Mouse (Mus musculus): ENCODE data around the gene Pif1. TPM values are rescaled to one million over a fixed set of nuclear protein-coding genes. Genes with fewer than 3 reads are reported as not detected.

Pif1 gene
- polyA plus RNA-seq, 1 experiment from 2014 or later: 3.5 TPM

GRCm38 (mm10) chr9:65556349-65556748 is 30.6 kb upstream of the Pif1 start:
- H3K36me3 ChIP-seq (ENCODE audit: insufficient read depth, low read length): peaks cover 12% of the 10 kb centered on the region; the same call in 1 of the 2 replicates
- peaks cover 1% of the 10 kb centered on the region for H3K4me1 ChIP-seq (replicated peaks; ENCODE audit: insufficient read depth, low read length)
- no peak overlapping the region for H3K27ac ChIP-seq
- H3K27me3 ChIP-seq (ENCODE audit: insufficient read depth, low read length): no peaks in the 10 kb centered on the region
- H3K4me2 ChIP-seq (ENCODE audit: low read length): no peak overlapping the region
- DNase-seq (ENCODE audit: low spot score) (no peak), ATAC-seq (replicated peaks; ENCODE audit: low FRiP score, low read depth) (no peak)
- 96% methylated on average over 8 of the region's 8 CpGs for WGBS
- TF ChIP-seq CTCF (IDR thresholded peaks at IDR 0.05; ENCODE audit: low read depth): no peak
- H3K9me3 ChIP-seq (replicated peaks; ENCODE audit: low read length): no peaks in the 10 kb centered on the region
- H3K4me3 ChIP-seq (replicated peaks; ENCODE audit: low read depth, low read length): no peak overlapping the region
- H3K9ac ChIP-seq (ENCODE audit: low read depth, low read length): no peak overlapping the region

- 98% methylated on average over 5 of the region's 5 CpGs for WGBS
- H3K4me1 ChIP-seq (replicated peaks; ENCODE audit: insufficient read depth, low read length): peaks cover under 1% of the 10 kb centered on the region; the same call in 1 of the 2 replicates
Observed at GRCm38 (mm10) chr9:65556979-65557378, 30.0 kb upstream of the Pif1 start.

GRCm38 (mm10) chr9:65558806-65559205 is 28.2 kb upstream of the Pif1 start:
- no peaks in the 10 kb centered on the region for H3K27me3 ChIP-seq (ENCODE audit: insufficient read depth, low read length)
- no peak overlapping the region for H3K4me2 ChIP-seq (ENCODE audit: low read length)
- H3K36me3 ChIP-seq (ENCODE audit: insufficient read depth, low read length): peaks cover 12% of the 10 kb centered on the region; the same call in 1 of the 2 replicates
- H3K4me1 ChIP-seq (replicated peaks; ENCODE audit: insufficient read depth, low read length): peaks cover 3% of the 10 kb centered on the region; the same call in 1 of the 2 replicates
- 85% methylated on average over 6 of the region's 6 CpGs for WGBS
- ATAC-seq (replicated peaks; ENCODE audit: low FRiP score, low read depth) (no peak), DNase-seq (ENCODE audit: low spot score) (no peak)
- TF ChIP-seq CTCF (IDR thresholded peaks at IDR 0.05; ENCODE audit: low read depth): no peak
- H3K9me3 ChIP-seq (replicated peaks; ENCODE audit: low read length): no peaks in the 10 kb centered on the region
- no peak overlapping the region for H3K27ac ChIP-seq
- no peak overlapping the region for H3K9ac ChIP-seq (ENCODE audit: low read depth, low read length)
- no peak overlapping the region for H3K4me3 ChIP-seq (replicated peaks; ENCODE audit: low read depth, low read length)

More at GRCm38 (mm10) chr9:65556979-65557378, 30.0 kb upstream of the Pif1 start:
- no peak overlapping the region for H3K4me3 ChIP-seq (replicated peaks; ENCODE audit: low read depth, low read length)
- H3K4me2 ChIP-seq (ENCODE audit: low read length): no peak overlapping the region
- ATAC-seq (replicated peaks; ENCODE audit: low FRiP score, low read depth) (no peak), DNase-seq (ENCODE audit: low spot score) (no peak)
- H3K27ac ChIP-seq: no peak overlapping the region
- peaks cover 12% of the 10 kb centered on the region; the same call in 1 of the 2 replicates for H3K36me3 ChIP-seq (ENCODE audit: insufficient read depth, low read length)
- H3K9me3 ChIP-seq (replicated peaks; ENCODE audit: low read length): no peaks in the 10 kb centered on the region
- TF ChIP-seq CTCF (IDR thresholded peaks at IDR 0.05; ENCODE audit: low read depth): no peak
- no peak overlapping the region for H3K9ac ChIP-seq (ENCODE audit: low read depth, low read length)
- no peaks in the 10 kb centered on the region for H3K27me3 ChIP-seq (ENCODE audit: insufficient read depth, low read length)

DNA sequence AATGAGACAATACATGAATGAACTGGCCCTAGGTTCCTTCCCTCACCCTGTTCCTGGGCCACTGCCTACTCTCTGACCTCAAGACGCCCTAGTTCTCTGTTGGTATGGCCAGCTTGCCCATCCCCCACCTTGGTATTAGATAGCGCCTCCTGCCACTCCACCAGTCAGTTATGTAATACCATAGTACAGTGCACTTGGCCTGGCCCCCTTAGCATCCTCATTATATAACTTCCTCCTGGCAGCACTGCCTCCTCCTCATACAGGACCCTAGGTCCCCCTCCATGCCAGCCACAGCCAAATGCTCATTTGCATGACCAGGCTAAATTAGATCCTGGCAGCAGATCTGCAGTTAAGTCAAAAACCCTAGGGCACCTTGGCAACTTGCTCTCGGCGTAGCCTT is 25.9 kb upstream of the Pif1 start:
- TF ChIP-seq CTCF (IDR thresholded peaks at IDR 0.05; ENCODE audit: low read depth): no peak
- ATAC-seq (replicated peaks; ENCODE audit: low FRiP score, low read depth) (no peak), DNase-seq (ENCODE audit: low spot score) (no peak)
- Histone ChIP-seq H3K9me3 (replicated peaks; ENCODE audit: low read length) (no peaks in the 10 kb centered on the region), H3K4me3 (replicated peaks; ENCODE audit: low read depth, low read length) (no peak overlapping the region), H3K4me1 (replicated peaks; ENCODE audit: insufficient read depth, low read length) (peaks cover 3% of the 10 kb centered on the region; the same call in 1 of the 2 replicates), H3K9ac (ENCODE audit: low read depth, low read length) (no peak overlapping the region), H3K36me3 (ENCODE audit: insufficient read depth, low read length) (peaks cover 12% of the 10 kb centered on the region; the same call in 1 of the 2 replicates), H3K4me2 (ENCODE audit: low read length) (no peak overlapping the region), H3K27me3 (ENCODE audit: insufficient read depth, low read length) (no peaks in the 10 kb centered on the region), H3K27ac (no peak overlapping the region)
- 85% methylated on average over 4 of the region's 4 CpGs for WGBS

GRCm38 (mm10) chr9:65562081-65562506 is 24.9 kb upstream of the Pif1 start:
- 14% methylated on average over 4 of the region's 4 CpGs for WGBS
- no peaks in the 10 kb centered on the region for H3K27me3 ChIP-seq (ENCODE audit: insufficient read depth, low read length)
- TF ChIP-seq CTCF (IDR thresholded peaks at IDR 0.05; ENCODE audit: low read depth): no peak
- H3K27ac ChIP-seq: 0 out of 2 replicates have a peak overlapping the region, but pooled peaks have one; percentile 32
- peaks cover 3% of the 10 kb centered on the region; the same call in 1 of the 2 replicates for H3K4me1 ChIP-seq (replicated peaks; ENCODE audit: insufficient read depth, low read length)
- H3K4me2 ChIP-seq (ENCODE audit: low read length): no peak overlapping the region
- peak; percentile 49; the same call in 1 of the 2 replicates for ATAC-seq (replicated peaks; ENCODE audit: low FRiP score, low read depth)
- no peaks in the 10 kb centered on the region for H3K9me3 ChIP-seq (replicated peaks; ENCODE audit: low read length)
- H3K36me3 ChIP-seq (ENCODE audit: insufficient read depth, low read length): peaks cover 12% of the 10 kb centered on the region; the same call in 1 of the 2 replicates
- DNase-seq (ENCODE audit: low spot score): no peak
- no peak overlapping the region for H3K9ac ChIP-seq (ENCODE audit: low read depth, low read length)
- H3K4me3 ChIP-seq (replicated peaks; ENCODE audit: low read depth, low read length): no peak overlapping the region

DNA sequence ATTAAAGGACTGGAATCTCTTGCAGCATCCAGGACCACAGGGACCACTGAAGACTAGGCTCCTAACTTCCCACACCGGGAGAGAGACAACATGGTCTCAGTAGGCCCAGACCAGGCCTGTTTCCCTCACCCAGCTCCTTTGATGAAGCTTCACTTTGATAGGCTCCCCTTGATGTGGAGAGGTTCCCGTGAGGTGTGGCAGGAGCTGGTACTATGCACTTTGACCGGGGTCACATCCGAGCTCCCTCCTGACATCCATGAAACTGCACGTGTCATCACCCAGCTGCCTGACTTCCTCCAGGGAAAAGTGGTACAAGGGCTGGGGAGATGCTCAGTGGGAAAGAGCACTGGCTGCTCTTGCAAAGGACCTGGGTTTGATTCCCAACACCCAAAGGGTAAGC is 23.9 kb upstream of the Pif1 start:
- no peak for ATAC-seq (replicated peaks; ENCODE audit: low FRiP score, low read depth)
- Histone ChIP-seq H3K27me3 (ENCODE audit: insufficient read depth, low read length) (no peaks in the 10 kb centered on the region), H3K9me3 (replicated peaks; ENCODE audit: low read length) (no peaks in the 10 kb centered on the region), H3K9ac (ENCODE audit: low read depth, low read length) (no peak overlapping the region), H3K4me1 (replicated peaks; ENCODE audit: insufficient read depth, low read length) (peaks cover 3% of the 10 kb centered on the region; the same call in 1 of the 2 replicates), H3K27ac (no peak overlapping the region), H3K36me3 (ENCODE audit: insufficient read depth, low read length) (peaks cover 7% of the 10 kb centered on the region; the same call in 1 of the 2 replicates), H3K4me3 (replicated peaks; ENCODE audit: low read depth, low read length) (no peak overlapping the region), H3K4me2 (ENCODE audit: low read length) (no peak overlapping the region)
- WGBS: 90% methylated on average over 5 of the region's 5 CpGs
- DNase-seq (ENCODE audit: low spot score): no peak
- TF ChIP-seq CTCF (IDR thresholded peaks at IDR 0.05; ENCODE audit: low read depth): no peak

- no peaks in the 10 kb centered on the region for H3K9me3 ChIP-seq (replicated peaks; ENCODE audit: low read length)
- H3K4me3 ChIP-seq (replicated peaks; ENCODE audit: low read depth, low read length): no peak overlapping the region
- 96% methylated on average over 2 of the region's 2 CpGs for WGBS
- no peak overlapping the region for H3K4me2 ChIP-seq (ENCODE audit: low read length)
- no peaks in the 10 kb centered on the region for H3K36me3 ChIP-seq (ENCODE audit: insufficient read depth, low read length)
- no peak overlapping the region for H3K9ac ChIP-seq (ENCODE audit: low read depth, low read length)
- no peak for DNase-seq (ENCODE audit: low spot score)
- ATAC-seq (replicated peaks; ENCODE audit: low FRiP score, low read depth): no peak
- no peak overlapping the region for H3K27ac ChIP-seq
- H3K27me3 ChIP-seq (ENCODE audit: insufficient read depth, low read length): no peaks in the 10 kb centered on the region
- no peak for TF ChIP-seq CTCF (IDR thresholded peaks at IDR 0.05; ENCODE audit: low read depth)
- H3K4me1 ChIP-seq (replicated peaks; ENCODE audit: insufficient read depth, low read length): peaks cover 3% of the 10 kb centered on the region; the same call in 1 of the 2 replicates
Observed at GRCm38 (mm10) chr9:65564698-65565097, 22.3 kb upstream of the Pif1 start.

Measured in kidney, postnatal 0 days (tissue).